Mouse (Mus musculus): ENCODE data around the gene Strn3.

GRCm38 (mm10) chr12:51721836-51722235, 30.1 kb upstream of the Strn3 start:
- TF ChIP-seq CTCF (conservative IDR thresholded peaks at IDR 0.05; ENCODE audit: insufficient read depth, insufficient read length, low read depth, low read length), result no peak
- TF ChIP-seq POLR2A (IDR thresholded peaks at IDR 0.05; ENCODE audit: low read depth, low read length), result no peak

Data from kidney, adult 2 months (tissue).